Mouse (Mus musculus) 3T3-L1 (cell line): ENCODE data around the gene Plekhm1.

Source experiments
- DNase-seq: peaks from one replicate; pipeline ENCODE4 v3.0.0-alpha.2; 2015; ENCODE audit warnings: low read depth, low spot score

Plekhm1 gene

DNA sequence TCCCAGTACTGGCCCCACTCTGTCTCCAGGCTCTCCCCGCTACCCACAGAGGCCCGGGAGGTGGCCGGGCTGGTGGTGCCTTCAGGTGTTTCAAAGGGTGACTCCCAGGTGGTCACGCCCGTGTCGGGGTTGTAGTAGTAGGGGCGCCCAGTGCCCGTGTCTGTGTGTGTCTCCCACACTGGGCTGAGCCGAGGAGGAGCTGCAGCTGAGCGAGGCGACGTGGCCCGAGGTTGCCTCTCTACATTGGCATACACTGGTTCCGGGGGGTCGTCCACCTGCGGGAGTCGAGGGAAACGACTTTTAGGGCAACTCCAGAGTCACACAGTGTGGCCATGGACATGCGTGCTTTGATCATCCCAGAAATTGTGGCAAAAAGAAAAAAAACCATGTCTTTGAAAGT lies 72.4 kb downstream of the Plekhm1 start:
- DNase-seq: no peak

DNA sequence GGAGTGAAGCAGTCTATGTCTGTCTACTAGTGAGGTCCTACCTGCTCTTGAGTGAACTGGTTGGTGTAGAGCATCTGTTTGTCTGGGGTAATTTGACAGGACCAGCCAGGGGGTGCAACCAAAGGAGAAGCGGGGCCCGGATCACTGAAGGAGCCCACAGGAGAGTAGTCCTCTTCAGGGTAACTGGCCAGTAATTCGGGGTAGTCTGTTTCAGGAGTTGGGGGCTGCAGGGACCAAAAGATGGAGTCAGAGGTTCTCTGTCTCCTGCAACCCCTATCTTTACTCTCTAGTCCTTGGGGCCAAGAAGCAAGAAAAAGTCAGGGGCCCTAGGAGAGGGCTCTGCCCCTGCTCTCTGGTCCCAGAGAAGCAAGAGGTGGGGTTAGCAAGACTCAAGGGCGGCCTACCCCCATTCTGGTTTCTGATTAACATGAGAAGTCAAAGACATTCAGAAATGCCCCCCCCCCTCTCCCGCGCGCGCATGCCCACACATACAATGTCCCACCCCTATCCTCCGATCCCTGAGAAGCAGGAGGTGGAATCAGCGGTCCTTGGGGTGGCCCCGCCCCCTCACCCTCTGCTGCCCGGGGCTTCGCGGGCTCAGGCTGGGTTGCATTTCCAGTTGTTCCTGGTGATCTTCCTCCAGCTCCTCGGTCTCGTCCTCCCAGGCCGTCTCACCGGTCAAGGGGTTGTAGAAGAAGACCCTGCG lies 72.9 kb downstream of the Plekhm1 start:
- DNase-seq: no peak

DNA sequence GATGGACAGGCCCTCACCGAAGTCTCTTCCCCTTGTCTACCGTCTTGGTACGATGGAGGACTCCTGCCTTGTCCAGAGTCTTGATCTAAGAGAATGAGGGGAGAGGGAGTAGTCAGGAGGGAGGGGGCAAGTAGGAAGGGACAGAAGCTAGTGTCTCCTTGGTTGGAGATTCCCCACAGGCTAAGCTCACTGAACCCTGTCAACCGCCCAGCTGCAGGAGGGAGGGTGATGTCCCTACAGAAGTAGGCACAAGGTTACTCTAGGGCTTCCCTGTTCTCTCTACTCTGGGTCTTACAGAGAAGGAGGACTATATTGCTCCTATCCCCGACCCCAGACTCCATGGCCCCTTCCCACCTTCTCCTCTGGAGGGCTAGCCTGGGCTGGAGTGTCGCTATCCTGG lies 73.8 kb downstream of the Plekhm1 start:
- no peak for DNase-seq

DNA sequence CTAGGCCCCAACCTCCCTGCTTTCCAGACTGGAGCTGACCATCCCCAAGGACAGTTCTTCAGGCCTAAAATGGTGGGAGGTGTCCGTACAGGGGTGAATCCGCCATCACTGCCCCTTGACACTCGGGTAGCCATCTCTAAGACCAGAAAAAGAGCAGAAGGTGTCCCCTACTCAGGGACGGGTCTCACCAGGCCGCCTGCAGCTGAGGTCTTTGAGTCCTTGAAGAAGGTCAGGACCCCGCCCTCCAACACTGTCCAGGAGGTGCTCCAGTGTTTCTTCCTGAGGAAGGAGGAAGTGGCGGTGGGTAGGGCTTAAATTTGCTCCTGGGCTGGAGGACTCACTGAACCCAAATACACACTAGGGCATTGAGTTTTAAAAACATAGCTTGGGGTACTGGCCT lies 74.4 kb downstream of the Plekhm1 start:
- DNase-seq: no peak

DNA sequence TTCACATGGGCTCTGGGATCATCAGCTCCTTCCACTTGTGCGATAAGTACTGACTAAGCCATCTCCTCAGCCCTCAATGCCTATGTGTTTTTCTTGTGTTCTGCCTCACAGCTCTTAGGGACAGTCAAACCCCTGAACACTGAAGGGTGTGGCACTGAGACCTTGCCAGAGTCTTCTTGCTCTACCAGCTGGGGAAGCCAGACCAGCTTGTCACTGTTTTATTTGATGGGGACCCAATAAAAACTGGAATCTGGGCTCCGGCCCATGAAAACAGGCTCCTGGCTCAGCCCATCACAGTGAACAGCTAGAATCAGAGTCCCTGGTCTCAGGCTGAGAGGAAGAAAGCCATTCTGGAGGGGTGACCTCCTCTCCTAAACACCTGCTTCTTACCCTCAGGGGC lies 75.3 kb downstream of the Plekhm1 start:
- no peak for DNase-seq

DNA sequence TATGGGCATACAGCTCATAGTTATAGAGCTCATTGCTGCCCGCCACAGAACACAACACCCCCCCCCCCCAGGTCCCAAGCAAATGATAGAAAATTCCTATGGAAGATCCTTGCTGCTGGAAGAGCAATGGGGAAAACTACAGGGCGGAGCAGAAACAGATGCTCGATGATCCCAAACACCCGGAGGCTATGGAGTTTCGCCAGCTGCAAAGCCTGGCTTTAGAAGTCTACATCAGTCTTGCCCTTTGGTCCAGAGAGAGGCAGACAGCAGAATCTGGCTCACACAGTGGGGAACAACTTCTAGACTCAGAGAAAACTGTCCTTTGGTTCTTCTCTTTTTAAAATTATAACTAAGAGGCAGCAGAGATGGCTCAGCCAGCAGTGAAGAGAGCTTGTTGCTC lies 76.9 kb downstream of the Plekhm1 start:
- DNase-seq: peak; percentile 76

DNA sequence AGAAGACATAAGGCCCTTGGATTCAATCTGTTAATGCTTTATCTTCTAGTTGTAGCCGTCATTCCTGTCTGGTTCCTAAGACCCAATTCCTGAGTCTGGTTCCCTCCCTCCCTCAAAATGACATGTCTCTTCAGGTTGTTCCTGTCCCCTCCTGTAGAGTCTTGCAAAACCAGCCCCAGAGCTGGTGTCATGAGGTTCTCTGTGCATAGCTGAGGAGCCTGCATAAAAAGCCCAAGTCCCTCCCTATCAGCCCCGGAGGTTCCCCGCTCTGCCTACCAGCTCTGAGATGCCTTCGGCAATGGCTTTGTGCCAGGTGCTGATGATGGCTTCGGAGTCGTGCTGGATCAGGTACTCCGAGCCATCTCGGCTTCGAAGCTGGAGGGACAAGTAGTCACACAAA lies 77.6 kb downstream of the Plekhm1 start:
- DNase-seq: no peak

DNA sequence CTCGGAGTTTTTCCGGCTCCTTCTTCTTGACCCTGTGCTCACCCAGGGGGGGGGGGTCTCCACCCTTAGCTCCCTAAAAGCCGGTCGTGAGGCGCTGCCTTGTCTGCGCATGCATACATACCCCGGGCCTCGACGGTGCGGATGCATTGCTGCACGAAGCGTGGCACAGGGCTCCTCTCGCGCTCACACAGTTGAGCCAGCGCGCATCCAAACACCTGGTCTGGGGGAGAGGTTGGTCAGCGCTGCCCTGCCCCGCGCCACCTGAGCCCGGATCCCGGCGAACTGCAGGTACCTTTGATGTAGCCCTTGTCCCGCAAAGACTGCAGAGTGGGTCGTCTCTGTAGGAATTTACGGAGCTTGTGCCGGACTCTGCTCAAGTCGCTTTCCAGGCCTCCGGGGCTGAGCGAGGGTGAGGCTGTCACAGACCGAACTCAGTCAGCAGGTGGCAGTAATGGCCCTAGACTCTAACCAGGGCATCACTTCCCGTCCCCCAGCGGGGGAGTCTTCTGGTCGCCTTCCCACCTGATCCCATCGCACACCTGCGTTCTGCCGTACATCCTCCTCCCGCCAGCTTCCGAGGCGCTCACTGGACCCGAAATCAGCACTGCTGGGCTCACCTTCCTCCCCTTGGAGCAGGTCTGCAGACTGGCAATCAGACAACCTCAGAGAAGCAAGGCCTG lies 78.6 kb downstream of the Plekhm1 start:
- DNase-seq: no peak

DNA sequence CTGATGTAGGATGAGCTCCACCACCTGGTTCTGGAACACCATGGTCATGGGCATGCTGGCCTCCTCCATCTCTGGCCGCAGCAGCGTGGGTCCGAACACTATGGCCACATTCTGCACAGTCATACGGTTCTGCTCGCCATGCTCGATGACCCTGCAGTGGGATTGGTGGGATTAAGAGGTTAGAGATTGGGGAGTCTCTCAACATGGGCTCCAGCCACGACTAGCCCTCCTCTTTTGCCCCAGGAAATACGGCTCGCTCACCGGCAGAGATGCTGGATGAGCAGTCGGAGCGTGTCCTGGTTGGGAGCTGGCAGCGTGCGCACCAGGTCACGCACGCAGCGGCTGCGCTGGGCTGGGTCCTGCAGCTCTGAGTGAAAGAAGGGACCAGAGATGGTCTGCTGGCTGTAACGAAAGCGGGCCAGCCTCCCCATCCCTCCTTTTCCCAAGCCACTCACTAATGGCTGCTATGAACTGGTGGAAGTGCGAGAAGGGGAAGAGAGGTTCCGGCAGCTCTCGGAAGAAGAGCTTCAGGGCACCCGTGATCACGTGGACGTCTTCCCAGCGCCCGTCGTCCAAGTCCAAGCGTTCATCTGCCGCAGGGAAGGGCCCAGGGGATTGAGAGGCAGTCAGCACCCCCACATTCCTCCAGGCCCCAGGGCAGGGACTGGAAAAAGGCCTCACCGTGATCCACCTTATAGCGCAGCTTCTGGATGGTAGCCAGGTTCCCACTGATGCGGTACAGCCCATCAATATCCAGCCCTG lies 79.4 kb downstream of the Plekhm1 start:
- no peak for DNase-seq

DNA sequence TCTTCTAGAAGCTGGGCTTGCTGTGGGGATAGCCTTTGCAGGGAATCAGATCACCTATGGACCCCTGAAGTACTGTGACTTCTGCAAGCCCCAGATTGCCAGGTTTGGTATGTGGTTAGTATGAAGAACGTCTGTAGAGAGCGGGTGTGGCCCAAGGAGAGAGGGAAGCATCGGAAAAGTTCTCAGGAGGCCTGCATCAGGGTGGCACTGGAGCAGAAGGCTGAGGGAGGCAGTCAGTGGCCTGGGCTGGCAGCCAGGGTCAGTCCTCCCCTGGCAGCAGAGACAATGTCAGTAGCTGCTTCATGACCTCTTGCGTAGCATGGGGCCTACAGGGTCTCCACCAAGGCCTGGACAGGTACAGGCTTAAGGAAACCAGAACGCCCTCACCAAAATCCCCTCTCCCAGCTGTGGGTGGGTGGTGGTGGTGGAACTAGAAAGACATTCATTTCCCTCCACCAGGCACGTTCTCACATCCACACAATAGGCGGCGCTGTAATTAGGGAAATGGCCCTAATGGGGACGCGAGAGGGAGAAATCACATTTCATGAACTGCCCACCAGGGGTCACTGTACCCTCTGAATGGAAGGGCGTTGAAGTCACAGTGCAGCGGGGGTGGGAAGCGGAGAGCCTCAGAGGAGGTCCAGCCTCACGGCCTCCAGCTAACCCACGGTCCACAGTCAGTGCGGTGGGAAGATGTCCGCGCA lies 80.1 kb downstream of the Plekhm1 start:
- peak; percentile 75 for DNase-seq

DNA sequence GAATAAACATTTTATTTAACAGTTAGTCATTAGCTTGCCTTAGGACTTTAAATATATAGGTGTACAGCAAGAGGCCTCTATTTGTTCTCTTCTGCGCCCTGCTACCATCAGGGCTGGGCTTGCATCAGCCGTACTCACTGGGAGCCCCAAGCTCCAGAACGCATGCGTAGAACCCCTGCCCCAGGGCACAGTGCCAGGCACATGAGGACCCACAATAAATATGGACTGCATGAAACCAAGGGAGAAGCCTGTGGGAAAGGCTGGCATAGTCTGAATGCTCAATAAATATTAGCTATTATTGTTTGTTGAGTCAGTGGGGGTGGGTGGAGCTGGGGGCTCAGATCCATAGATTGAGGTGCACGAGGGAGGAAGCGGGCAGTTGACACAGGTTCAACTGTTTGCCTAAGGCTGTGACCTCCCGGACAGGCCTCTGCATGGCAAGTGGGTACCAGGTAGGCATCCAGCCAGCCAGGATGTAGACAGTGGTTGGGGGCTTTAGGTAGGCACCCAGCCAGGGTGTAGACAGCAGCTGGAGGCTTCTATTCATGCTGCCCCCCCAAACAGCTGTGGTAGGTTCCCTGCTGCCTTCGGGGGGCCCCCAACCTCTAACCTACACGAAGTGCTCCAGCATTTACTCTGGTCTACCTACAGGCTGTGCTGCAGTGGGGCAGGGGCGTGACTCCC lies 80.8 kb downstream of the Plekhm1 start:
- DNase-seq: no peak

DNA sequence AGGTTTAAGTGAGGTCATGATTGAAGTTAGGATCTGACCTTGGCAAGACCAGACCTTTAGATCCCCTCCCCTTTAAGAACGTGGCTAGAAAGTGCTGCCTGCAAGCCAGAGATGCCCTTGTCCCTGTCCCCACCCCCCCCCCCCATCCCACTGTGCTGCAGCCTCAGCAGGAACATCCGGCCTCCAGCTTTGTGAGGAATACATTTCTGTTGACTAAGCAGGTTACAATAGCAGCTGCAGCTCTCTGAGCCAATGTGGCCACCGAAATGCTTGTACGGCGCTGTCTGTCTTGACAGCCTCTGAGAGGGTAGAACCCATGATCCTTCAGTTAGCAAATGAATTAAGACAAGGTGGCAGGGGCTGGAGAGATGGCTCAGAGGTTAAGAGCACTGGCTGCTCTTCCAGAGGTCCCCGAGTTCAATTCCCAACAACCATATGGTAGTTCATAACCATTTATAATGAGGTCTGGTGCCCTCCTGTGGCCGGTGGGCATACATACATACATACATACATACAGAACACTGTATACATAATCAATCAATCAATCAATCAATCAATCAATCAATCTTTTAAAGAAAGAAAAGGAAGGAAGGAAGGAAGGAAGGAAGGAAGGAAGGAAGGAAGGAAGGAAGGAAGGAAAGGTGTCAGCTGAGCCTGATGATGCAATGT lies 81.7 kb downstream of the Plekhm1 start:
- peak; percentile 36 for DNase-seq

DNA sequence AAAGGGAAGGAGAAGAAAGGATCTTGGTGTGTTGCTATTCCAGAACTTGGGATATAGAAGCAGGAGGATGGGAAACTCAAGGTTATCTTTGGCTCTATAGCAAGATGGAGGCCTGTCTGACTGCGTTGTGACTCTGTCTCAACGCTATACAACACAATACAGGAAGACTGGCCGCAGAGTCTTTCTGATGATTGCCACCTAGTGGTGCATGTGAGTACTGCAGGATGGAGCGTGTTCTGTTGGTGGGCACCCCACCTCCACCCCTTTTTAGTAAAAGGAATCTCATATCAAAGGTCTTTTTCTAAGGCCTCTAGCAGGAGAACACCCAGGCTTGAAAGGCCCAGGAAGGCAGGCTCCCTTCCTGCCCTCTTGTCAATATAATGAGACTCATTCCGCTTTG lies 85.5 kb downstream of the Plekhm1 start:
- DNase-seq: peak; percentile 86

DNA sequence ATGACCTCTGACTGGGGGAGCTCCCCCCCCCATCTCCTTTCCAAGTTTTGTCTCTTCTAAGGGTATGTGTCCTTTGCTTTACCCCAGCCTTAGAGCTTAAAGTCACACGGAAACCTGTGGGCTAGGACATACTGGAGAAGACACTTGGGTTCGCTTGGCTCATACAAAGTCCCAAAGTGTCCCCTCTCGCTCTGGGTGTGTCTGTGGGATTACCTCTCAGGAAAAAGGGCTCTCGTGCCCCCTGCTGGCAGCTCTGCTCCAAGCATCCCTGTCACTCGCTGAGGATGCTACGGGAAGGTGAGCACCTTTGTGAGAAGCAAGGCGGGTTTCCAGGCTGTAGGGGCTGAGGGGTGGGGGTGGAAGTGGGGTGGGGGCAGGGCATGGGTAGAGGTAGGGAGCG lies 87.3 kb downstream of the Plekhm1 start:
- DNase-seq: peak; percentile 87

DNA sequence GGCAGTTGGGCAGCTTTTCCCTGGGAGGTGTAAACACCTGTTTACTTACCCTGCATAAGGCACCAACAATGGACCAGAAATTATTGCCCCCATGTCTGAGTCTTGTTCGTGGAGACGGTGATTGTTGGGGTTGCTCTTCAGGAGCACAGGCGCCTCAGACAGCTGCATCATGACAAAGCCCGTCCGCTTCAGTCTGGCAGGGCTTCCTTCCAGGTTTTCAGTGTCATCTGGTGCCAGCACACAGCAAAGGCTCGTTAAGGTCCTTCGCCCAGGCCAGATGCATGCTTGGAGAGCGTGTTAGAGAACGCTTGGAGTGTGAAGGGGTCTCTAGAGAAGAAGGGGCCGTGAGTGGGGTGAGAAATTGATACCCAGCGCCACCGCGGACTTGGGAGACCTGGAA lies 87.8 kb downstream of the Plekhm1 start:
- no peak for DNase-seq

DNA sequence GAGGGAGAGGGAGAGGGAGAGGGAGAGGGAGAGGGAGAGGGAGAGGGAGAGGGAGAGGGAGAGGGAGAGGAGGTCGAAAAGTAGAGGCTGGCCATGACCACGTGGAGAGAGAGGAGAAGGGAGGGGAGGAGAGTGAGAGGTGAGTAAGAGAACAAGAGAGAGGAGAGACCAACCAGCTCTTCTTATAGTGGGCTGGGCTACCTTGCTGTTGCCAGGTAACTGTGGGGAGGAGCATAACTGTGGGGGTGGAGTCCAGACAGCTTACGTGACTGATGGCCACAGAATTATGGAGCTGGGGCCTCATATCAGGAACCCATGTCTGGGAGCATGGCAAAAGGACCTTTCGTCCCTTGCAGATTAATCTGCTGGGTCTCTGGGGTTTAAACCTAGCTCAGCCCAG lies 89.7 kb downstream of the Plekhm1 start:
- peak; percentile 35 for DNase-seq

DNA sequence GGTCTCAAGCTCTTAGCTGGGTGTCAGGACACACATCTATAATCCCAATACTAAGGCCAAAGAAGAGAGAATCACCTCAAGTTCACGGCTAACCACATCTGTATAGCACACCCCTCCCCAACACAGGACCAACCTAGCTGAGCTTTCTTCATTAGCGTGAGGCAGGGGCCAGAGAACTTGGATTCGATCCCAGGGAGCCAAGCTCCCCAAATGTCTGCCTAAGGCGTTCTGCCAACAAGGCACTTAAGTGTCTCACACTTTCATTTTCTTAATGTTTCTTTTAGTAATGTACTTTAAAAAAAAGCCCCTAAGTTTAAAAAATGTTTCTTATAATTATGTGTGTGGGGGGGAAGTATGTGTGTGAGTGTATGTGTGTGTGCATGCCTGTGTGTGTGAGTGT lies 91.8 kb downstream of the Plekhm1 start:
- DNase-seq: peak; percentile 31

DNA sequence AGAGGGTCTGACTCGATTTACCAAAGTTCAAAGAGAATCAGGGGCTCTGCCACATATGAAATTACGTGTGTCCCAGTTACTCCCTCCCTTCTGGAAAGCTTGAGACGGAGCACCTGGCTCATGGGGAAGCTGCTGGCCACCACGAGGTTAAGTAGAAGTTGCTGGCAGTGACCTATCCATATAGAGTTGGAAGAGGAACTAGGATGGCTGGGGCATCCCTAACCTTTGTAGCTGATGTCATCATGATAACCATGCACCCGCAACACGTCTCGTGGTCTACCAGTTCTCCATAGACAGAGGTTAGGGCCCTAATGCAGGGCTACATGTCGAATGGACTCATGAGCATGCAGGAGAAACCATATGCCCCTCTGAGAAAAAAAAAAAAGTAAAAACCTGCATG lies 92.3 kb downstream of the Plekhm1 start:
- DNase-seq: no peak

DNA sequence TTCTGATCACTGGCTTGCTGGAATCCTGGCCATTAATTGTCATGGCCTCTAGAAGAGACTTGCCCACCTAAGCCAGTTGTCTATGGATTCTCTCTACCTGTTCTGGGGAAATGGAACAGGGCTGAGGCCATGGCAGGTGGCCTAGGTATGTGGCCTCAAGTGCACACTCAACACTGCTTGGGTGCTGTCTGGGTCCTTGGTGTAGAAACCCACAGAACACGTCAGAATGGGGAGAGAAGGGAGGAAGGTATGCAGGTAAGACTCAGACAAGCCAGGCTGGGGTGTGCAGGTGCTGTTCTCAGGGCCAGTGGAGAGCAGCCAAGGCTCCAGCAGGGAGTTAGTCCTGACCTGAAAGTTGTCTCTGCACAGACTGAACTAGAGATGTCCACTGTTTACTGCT lies 94.4 kb downstream of the Plekhm1 start:
- DNase-seq: no peak

DNA sequence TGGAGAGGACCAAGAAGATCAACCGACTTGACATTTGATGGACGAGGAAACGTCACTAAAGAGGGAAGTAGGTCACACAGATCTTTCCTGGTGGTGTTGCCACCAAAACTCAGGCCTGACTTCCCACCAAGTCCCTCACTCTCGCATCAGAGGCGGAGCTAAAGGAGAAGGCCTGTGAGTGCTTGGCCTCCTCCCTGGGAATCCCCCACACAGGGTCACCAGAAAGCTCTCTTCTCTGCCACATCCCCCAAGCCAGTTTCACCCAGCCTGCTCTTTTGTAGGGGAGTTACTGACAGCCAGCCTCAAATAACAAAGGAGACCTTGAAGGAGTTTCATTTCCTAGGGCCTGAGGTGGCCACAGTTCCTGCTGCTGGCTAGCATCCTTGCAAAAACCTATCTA lies 97.1 kb downstream of the Plekhm1 start:
- DNase-seq: no peak

DNA sequence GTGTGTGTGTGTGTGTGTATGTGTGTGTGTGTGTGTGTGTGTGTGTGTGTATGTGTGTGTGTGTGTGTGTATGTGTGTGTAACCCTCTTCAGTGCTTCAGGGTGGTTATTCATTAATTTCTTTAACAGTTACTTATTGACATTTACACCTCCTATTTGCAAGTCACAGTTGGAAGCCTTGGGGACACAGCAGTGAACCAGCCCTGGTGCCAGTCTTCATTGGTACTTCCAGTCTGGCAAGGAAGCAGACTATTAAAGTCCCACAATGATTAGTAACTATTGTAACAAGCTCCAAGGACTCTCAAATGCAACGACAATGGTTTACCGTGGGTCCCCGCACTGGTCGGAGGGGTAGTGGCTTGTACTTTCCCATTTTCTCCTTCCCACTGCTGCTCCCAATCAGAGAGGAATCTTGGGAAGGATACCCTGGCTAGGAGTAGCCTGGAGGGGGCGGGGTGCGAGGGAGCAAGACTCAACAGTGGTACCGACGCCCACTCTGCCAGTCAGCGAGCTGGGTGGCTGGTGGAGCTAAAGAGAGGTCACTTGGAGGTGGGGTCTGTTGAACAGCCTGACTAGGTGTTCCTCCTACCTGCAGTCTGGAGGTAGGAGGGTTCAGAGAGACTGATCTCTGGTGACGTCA lies 97.6 kb downstream of the Plekhm1 start:
- DNase-seq: no peak
